Mouse (Mus musculus): Measurements from ENCODE around the gene Orc2. TPM values are rescaled to one million over a fixed set of nuclear protein-coding genes. Genes with fewer than 3 reads are reported as not detected.

Gene Orc2
- total RNA-seq, 2 experiments from 2014 or later: 12.5 to 12.7 TPM

GRCm38 (mm10) chr1:58460566-58460965 is 44.3 kb downstream of the Orc2 start:
- no peak overlapping the region for H3K4me3 ChIP-seq
- no peak for DNase-seq
- no peak overlapping the region for H3K27ac ChIP-seq
- no peak for TF ChIP-seq CTCF (IDR thresholded peaks at IDR 0.05)
- intact Hi-C loops (cut with DNase I): no loop called here

- intact Hi-C loops (cut with DNase I): no loop called here
- H3K27ac ChIP-seq: no peak overlapping the region
Observed at GRCm38 (mm10) chr1:58458867-58459266, 46.0 kb downstream of the Orc2 start.

GRCm38 (mm10) chr1:58458175-58458574 is 46.7 kb downstream of the Orc2 start:
- Histone ChIP-seq H3K4me3 (peak overlapping the region; percentile 28), H3K27ac (peak overlapping the region; percentile 68; the same call in 1 of the 2 replicates)
- TF ChIP-seq CTCF (IDR thresholded peaks at IDR 0.05): no peak
- DNase-seq: no peak
- intact Hi-C loops (cut with DNase I): no loop called here

More at GRCm38 (mm10) chr1:58458867-58459266, 46.0 kb downstream of the Orc2 start:
- TF ChIP-seq CTCF (IDR thresholded peaks at IDR 0.05): no peak
- H3K4me3 ChIP-seq: no peak overlapping the region
- no peak for DNase-seq

- no peak for DNase-seq
- no peak for TF ChIP-seq CTCF (IDR thresholded peaks at IDR 0.05)
- Histone ChIP-seq H3K4me3 (no peak overlapping the region), H3K27ac (no peak overlapping the region)
- intact Hi-C loops (cut with DNase I): no loop called here
Observed at GRCm38 (mm10) chr1:58454316-58454715, 50.6 kb downstream of the Orc2 start.

GRCm38 (mm10) chr1:58448396-58448795 is 56.5 kb downstream of the Orc2 start:
- no peak for DNase-seq
- TF ChIP-seq CTCF (IDR thresholded peaks at IDR 0.05): no peak
- Histone ChIP-seq H3K4me3 (no peak overlapping the region), H3K27ac (no peak overlapping the region)
- intact Hi-C loops (cut with DNase I): no loop called here

GRCm38 (mm10) chr1:58447766-58448165 is 57.1 kb downstream of the Orc2 start:
- no peak overlapping the region for H3K27ac ChIP-seq
- no peak overlapping the region for H3K4me3 ChIP-seq
- TF ChIP-seq CTCF (IDR thresholded peaks at IDR 0.05): no peak
- no peak for DNase-seq
- intact Hi-C loops (cut with DNase I): no loop called here

GRCm38 (mm10) chr1:58445861-58446260 is 59.0 kb downstream of the Orc2 start:
- Histone ChIP-seq H3K27ac (peak overlapping the region; percentile 96), H3K4me3 (peak overlapping the region; percentile 85)
- no peak for DNase-seq
- intact Hi-C loops (cut with DNase I): loop anchor here (2.0 kb wide), 1 partner anchor 21 kb away; the partner anchor contains the start of gene Clk1
- TF ChIP-seq CTCF (IDR thresholded peaks at IDR 0.05): no peak

GRCm38 (mm10) chr1:58445143-58445722 is 59.7 kb downstream of the Orc2 start, which contains the start of the genes Nif3l1 and Ppil3:
Gene Nif3l1, plus strand, starts transcription at chr1:58445151.
Gene Ppil3, minus strand, starts transcription at chr1:58445486.
- peak within 1 kb of the TSS; percentile 85 for H3K4me3 ChIP-seq
- intact Hi-C loops (cut with DNase I): loop anchor here (2.0 kb wide), 1 partner anchor 20 kb away; the partner anchor contains the start of gene Clk1
- peak within 1 kb of the TSS; percentile 96 for H3K27ac ChIP-seq
- DNase-seq: peak; percentile 87
- peak; percentile 40; the same call in 1 of the 2 replicates for TF ChIP-seq CTCF (IDR thresholded peaks at IDR 0.05)

- DNase-seq: no peak
- Histone ChIP-seq H3K27ac (peak overlapping the region; percentile 96), H3K4me3 (peak overlapping the region; percentile 85)
- TF ChIP-seq CTCF (IDR thresholded peaks at IDR 0.05): no peak
- intact Hi-C loops (cut with DNase I): loop anchor here (2.0 kb wide), 1 partner anchor 20 kb away; the partner anchor contains the start of gene Clk1
Observed at GRCm38 (mm10) chr1:58444691-58445090, 60.2 kb downstream of the Orc2 start.

- peak overlapping the region; percentile 99 for H3K27ac ChIP-seq
- TF ChIP-seq CTCF (IDR thresholded peaks at IDR 0.05): no peak
- no peak for DNase-seq
- H3K4me3 ChIP-seq: no peak overlapping the region
- intact Hi-C loops (cut with DNase I): loop anchor here (2.0 to 5.0 kb wide), 2 partner anchors 20 to 288 kb away; partner anchors contain the start of genes Cflar, Nif3l1 and Ppil3
Observed at GRCm38 (mm10) chr1:58424551-58424950, 80.4 kb downstream of the Orc2 start.

GRCm38 (mm10) chr1:58423371-58424248 is 81.3 kb downstream of the Orc2 start, which contains the start of gene Clk1:
Gene Clk1, minus strand, starts transcription at chr1:58424066.
- no peak for TF ChIP-seq CTCF (IDR thresholded peaks at IDR 0.05)
- H3K27ac ChIP-seq: peak within 1 kb of the TSS; percentile 99
- peak; percentile 98 for DNase-seq
- intact Hi-C loops (cut with DNase I): loop anchor here (2.0 to 5.0 kb wide), 2 partner anchors 21 to 289 kb away; partner anchors contain the start of genes Cflar, Nif3l1 and Ppil3
- peak within 1 kb of the TSS; percentile 87 for H3K4me3 ChIP-seq

GRCm38 (mm10) chr1:58422879-58423278 is 82.0 kb downstream of the Orc2 start:
- TF ChIP-seq CTCF (IDR thresholded peaks at IDR 0.05): no peak
- peak overlapping the region; percentile 87 for H3K4me3 ChIP-seq
- intact Hi-C loops (cut with DNase I): loop anchor here (5.0 kb wide), 1 partner anchor 289 kb away; the partner anchor contains the start of gene Cflar
- H3K27ac ChIP-seq: peak overlapping the region; percentile 99
- peak; percentile 30 for DNase-seq
